Mouse (Mus musculus) stomach, embryonic 16.5 days (tissue): Measurements from ENCODE around the gene Sox1. TPM values are rescaled to one million over a fixed set of nuclear protein-coding genes. Genes with fewer than 3 reads are reported as not detected.

Source experiments
- ATAC-seq: fragments of 200-750 bp; cut with Nextera tagmentation; 2 replicates; pipeline ENCODE4 v1.8.0; 2017; ENCODE audit warnings: moderate number of reproducible peaks, moderate TSS enrichment; ENCODE audit not compliant: insufficient read depth, low FRiP score
- H3K27ac ChIP-seq: fragments of 300-500 bp; sonication (generic); 2 replicates; pipeline ENCODE4 v1.5.1; 2014; ENCODE audit warnings: low read length
- H3K27me3 ChIP-seq: fragments of 300-500 bp; sonication (generic); 2 replicates; pipeline ENCODE4 v1.6.1; 2014; ENCODE audit warnings: low read length, control low read depth, mixed read lengths; ENCODE audit not compliant: control insufficient read depth, insufficient read depth
- H3K36me3 ChIP-seq: fragments of 300-500 bp; sonication (generic); 2 replicates; pipeline ENCODE4 v1.6.1; 2014; ENCODE audit warnings: low read length; ENCODE audit not compliant: control insufficient read depth, insufficient read depth
- H3K4me1 ChIP-seq: fragments of 300-500 bp; sonication (generic); 2 replicates; pipeline ENCODE4 v1.6.1; 2014; ENCODE audit warnings: low read length, control low read depth, mixed read lengths; ENCODE audit not compliant: control insufficient read depth, insufficient read depth
- H3K4me2 ChIP-seq: fragments of 300-500 bp; sonication (generic); 2 replicates; pipeline ENCODE4 v1.6.1; 2014; ENCODE audit warnings: low read depth, low read length, mixed read lengths
- H3K4me3 ChIP-seq: fragments of 300-500 bp; sonication (generic); replicated peaks from 2 replicates; pipeline ENCODE4 v1.5.1; 2014; ENCODE audit warnings: mild to moderate bottlenecking, low read length
- H3K9ac ChIP-seq: fragments of 300-500 bp; sonication (generic); 2 replicates; pipeline ENCODE4 v1.6.1; 2014; ENCODE audit warnings: low read length
- H3K9me3 ChIP-seq: fragments of 300-500 bp; sonication (generic); replicated peaks from 2 replicates; pipeline ENCODE4 v1.6.1; 2016; ENCODE audit warnings: low read length, control low read depth; ENCODE audit not compliant: control insufficient read depth
- WGBS: fragments of 180-500 bp; shearing (Covaris S2); extraction: QIAGEN DNeasy Blood & Tissue Kit; methylation state at CpG from one replicate; pipeline ENCODE4 v1.1.7; 2014; 5-methylcytosine and 5-hydroxymethylcytosine counted together
- polyA plus RNA-seq: library from polyadenylated mRNA; unstranded; fragments of >200 nt; fragmentation: Nextera tagmentation; extraction: Ambion mirVana; gene quantifications from 2 replicates; pipeline ENCODE4 v1.2.1, GENCODE M21; 2015

Sox1 gene
- polyA plus RNA-seq, 1 experiment from 2014 or later = not detected

GRCm38 (mm10) chr8:12381111-12381510, 14.0 kb upstream of the Sox1 start:
- no peak overlapping the region for H3K4me3 ChIP-seq
- WGBS = 70% methylated on average over 3 of the region's 3 CpGs
- no peaks in the 10 kb centered on the region for H3K9me3 ChIP-seq
- H3K9ac ChIP-seq = no peak overlapping the region
- peaks cover 13% of the 10 kb centered on the region for H3K4me1 ChIP-seq
- no peaks in the 10 kb centered on the region for H3K36me3 ChIP-seq
- H3K4me2 ChIP-seq = no peak overlapping the region
- H3K27me3 ChIP-seq = peaks cover 64% of the 10 kb centered on the region
- ATAC-seq = no peak
- H3K27ac ChIP-seq = no peak overlapping the region

GRCm38 (mm10) chr8:12382707-12383561, 12.2 kb upstream of the Sox1 start:
- H3K36me3 ChIP-seq = no peaks in the 10 kb centered on the region
- no peak overlapping the region for H3K9ac ChIP-seq
- WGBS = 2% methylated on average over 21 of the region's 21 CpGs
- H3K9me3 ChIP-seq = no peaks in the 10 kb centered on the region
- no peak overlapping the region for H3K27ac ChIP-seq
- H3K4me2 ChIP-seq = no peak overlapping the region
- H3K4me1 ChIP-seq = peaks cover 16% of the 10 kb centered on the region
- H3K27me3 ChIP-seq = peaks cover 83% of the 10 kb centered on the region
- H3K4me3 ChIP-seq = no peak overlapping the region
- no peak for ATAC-seq

GRCm38 (mm10) chr8:12383979-12384890, 10.9 kb upstream of the Sox1 start:
- Histone ChIP-seq H3K27me3 (peaks cover 93% of the 10 kb centered on the region), H3K4me3 (peak overlapping the region; percentile 36), H3K4me2 (peak overlapping the region; percentile 43), H3K9me3 (no peaks in the 10 kb centered on the region), H3K27ac (no peak overlapping the region), H3K9ac (no peak overlapping the region), H3K36me3 (no peaks in the 10 kb centered on the region), H3K4me1 (peaks cover 16% of the 10 kb centered on the region)
- peak; percentile 49; the same call in 1 of the 2 replicates for ATAC-seq
- 1% methylated on average over 34 of the region's 34 CpGs for WGBS

DNA sequence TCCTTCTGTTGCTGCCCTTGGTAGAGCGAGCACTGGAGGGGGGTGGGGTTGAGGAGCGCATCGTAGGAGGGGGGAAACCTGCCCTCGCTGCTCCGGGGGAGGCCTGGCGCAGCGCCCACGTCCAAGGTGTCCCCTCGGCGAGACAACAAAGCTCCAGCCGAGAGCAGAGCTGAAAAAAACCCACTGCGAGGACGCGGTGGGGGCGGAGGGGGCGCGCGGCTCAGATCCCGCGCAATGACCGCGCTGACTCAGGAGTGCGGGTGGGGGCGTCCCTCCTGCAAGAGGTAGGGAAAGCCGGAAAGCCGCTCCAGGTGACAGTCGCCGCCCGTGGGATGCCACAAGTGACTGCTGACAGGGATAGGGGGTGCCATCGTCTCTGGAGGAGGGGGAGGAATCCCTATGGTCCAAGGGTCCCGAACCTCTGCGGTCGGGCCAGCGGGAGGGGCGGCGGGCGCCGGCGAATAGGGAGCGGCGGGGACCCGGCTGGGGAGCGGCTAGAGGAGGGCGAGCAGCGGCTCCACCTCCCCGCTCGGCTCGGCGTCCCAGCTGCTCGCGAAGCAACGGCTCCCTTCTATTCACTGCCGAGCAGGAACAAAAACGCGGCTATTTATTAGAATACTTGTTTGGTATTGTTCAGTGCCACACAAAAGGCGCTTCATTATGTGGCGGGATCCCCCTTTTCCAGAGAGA, 10.0 kb upstream of the Sox1 start:
- Histone ChIP-seq H3K4me2 (peak overlapping the region; percentile 43), H3K9me3 (no peaks in the 10 kb centered on the region), H3K27me3 (peaks cover 91% of the 10 kb centered on the region), H3K4me1 (peaks cover 16% of the 10 kb centered on the region), H3K4me3 (peak overlapping the region; percentile 36), H3K36me3 (no peaks in the 10 kb centered on the region), H3K9ac (no peak overlapping the region), H3K27ac (no peak overlapping the region)
- under 1% methylated on average over 56 of the region's 57 CpGs for WGBS
- ATAC-seq = no peak; the same call in 1 of the 2 replicates

- peak overlapping the region; percentile 43 for H3K4me2 ChIP-seq
- peaks cover 16% of the 10 kb centered on the region for H3K4me1 ChIP-seq
- peak overlapping the region; percentile 36 for H3K4me3 ChIP-seq
- WGBS = under 1% methylated on average over 74 of the region's 74 CpGs
- no peaks in the 10 kb centered on the region for H3K36me3 ChIP-seq
- H3K9ac ChIP-seq = no peak overlapping the region
- H3K9me3 ChIP-seq = no peaks in the 10 kb centered on the region
- no peak overlapping the region for H3K27ac ChIP-seq
- no peak for ATAC-seq
- H3K27me3 ChIP-seq = peaks cover 92% of the 10 kb centered on the region
These were observed 9.2 kb upstream of the Sox1 start for GRCm38 (mm10) chr8:12385686-12386488.

- Histone ChIP-seq H3K4me3 (no peak overlapping the region), H3K9me3 (no peaks in the 10 kb centered on the region), H3K27ac (no peak overlapping the region), H3K4me2 (no peak overlapping the region), H3K36me3 (no peaks in the 10 kb centered on the region), H3K27me3 (peaks cover 92% of the 10 kb centered on the region), H3K4me1 (peaks cover 16% of the 10 kb centered on the region), H3K9ac (no peak overlapping the region)
- no peak for ATAC-seq
- 2% methylated on average over 32 of the region's 32 CpGs for WGBS
These were observed 8.4 kb upstream of the Sox1 start for GRCm38 (mm10) chr8:12386530-12387222.

DNA sequence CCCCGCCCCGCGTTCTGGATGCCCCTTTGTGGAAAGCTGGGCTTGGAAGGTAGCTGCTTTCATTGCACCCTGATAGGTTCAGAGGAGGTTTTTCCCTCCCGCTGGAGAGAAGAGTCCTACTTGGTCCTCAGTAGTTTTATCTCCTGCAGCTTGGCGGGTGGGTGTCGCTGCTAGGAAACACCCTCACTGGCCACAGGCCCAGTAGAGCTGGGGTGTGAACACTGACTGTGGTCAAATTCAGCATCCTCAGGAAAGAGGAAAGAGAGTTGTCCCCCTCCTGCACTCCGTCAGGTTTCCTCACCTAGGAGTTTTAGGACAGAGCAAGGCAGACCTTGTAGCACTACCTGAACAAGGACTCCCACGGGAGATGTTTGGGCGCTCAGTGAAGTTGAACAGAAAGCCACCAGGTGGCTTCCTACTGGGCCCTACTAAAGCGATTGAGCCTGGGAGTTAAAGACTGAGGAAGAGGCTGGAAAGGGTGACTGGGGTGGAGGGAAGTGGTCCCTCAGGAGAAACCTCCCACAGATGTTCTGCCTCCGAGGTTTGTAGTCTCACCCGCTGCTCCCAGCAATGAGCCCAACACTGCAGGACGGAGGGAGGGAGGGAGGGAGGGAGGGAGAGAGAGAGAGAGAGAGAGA, 7.8 kb upstream of the Sox1 start:
- peaks cover 16% of the 10 kb centered on the region for H3K4me1 ChIP-seq
- H3K4me2 ChIP-seq = no peak overlapping the region
- H3K9me3 ChIP-seq = no peaks in the 10 kb centered on the region
- peaks cover 92% of the 10 kb centered on the region for H3K27me3 ChIP-seq
- no peak overlapping the region for H3K27ac ChIP-seq
- no peak overlapping the region for H3K9ac ChIP-seq
- no peaks in the 10 kb centered on the region for H3K36me3 ChIP-seq
- H3K4me3 ChIP-seq = no peak overlapping the region
- no peak for ATAC-seq
- 3% methylated on average over 13 of the region's 13 CpGs for WGBS
